ENCODE assay signal across 10 mouse cellular contexts in the genomic region with DNA sequence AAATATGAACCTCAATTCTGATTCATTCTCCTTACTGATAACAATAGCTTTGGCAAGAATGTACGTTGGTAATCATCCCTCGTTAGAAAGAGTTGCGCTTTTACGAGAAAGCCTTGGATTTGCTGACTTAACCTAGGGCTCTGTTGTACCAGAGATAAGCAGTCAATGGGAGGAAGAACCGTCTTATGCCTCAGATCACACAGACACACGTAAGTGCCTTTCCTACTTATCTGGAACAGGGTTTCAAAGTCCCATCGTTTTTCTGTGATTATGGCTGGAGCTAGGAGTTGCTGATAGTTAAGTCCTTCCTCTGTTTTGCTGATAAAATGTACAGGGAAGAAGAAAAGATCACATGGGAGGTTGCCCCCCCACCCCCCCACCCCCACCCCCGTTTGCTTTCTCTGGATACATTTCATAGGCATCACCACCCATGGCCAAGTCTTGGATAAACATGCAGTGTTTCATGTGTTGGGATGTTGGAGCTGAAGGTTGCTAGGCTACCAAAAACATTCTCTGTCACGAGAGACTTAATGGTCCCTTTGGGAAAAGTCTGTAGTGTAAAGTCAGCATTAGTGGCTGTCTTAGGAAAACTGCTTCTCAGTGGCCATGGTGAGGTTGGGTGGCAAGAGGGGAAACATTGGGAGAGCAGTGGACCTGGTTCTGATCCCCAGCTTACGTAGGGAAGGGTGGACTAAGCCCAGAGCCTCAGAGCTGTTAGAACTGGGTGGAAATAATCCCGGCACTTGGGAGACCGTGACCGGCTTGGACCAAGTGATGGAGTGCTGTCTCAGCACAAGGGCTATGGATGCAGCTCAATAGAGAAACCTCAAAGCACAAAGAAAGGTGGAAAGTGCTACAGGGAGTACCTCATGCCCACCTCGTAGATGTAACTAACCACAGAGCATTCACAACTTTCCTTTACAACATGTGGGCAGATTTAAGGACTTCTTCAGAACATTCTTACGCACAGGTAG. TPM values are rescaled to one million over a fixed set of nuclear protein-coding genes. Genes with fewer than 3 reads are reported as not detected.
DNase-seq lines count a peak whose midpoint lies in the region; ATAC-seq and TF ChIP-seq lines count a peak whose summit lies in the region.
"Had no signal": no experiment of that assay in that cellular context is flagged by ENCODE, and none has a peak within 500 bp of the region (broad histone marks: within the 10 kb centered on the region; RNA-seq: fewer than 3 reads in every experiment).

No protein-coding gene starts in this region.

- no peak for TF ChIP-seq CTCF in G1E (IDR thresholded peaks at IDR 0.05; ENCODE audit: low read depth, low read length)

- WGBS in hindbrain, embryonic 14.5 days: 76% methylated on average over 15 of the region's 15 CpGs
- 84% methylated on average over 15 of the region's 15 CpGs for WGBS in hindbrain, embryonic 10.5 days
- WGBS in liver, embryonic 12.5 days (ENCODE audit: insufficient replicate concordance): 41% methylated on average over 15 of the region's 15 CpGs

- no peak overlapping the region for H3K4me2 ChIP-seq in hindbrain, embryonic 14.5 days (replicated peaks)
- H3K4me2 ChIP-seq in liver, embryonic 12.5 days: peak overlapping the region; percentile 40
- H3K4me2 ChIP-seq: embryonic facial prominence, embryonic 15.5 days; midbrain, embryonic 12.5 days had no signal

- DNase-seq in hindbrain, embryonic 14.5 days (ENCODE audit: low spot score): peak; percentile 55
- no peak for DNase-seq in hindbrain, embryonic 10.5 days (ENCODE audit: low spot score)
- peak; percentile 50 for DNase-seq in G1E (ENCODE audit: low spot score)
- DNase-seq in MN1 (ENCODE audit: low spot score): peak; percentile 45
- DNase-seq in ovary, postnatal 10 days (ENCODE audit: low spot score): no peak
- no peak for DNase-seq in urinary bladder, postnatal 4 days (ENCODE audit: low spot score in 2 of 2)
- no peak for DNase-seq in testis, postnatal 10 days (ENCODE audit: low spot score)

- H3K9ac ChIP-seq in hindbrain, embryonic 14.5 days: no peak overlapping the region
- 0 out of 2 replicates have a peak overlapping the region, but pooled peaks have one; percentile 1 for H3K9ac ChIP-seq in liver, embryonic 12.5 days
- H3K9ac ChIP-seq: embryonic facial prominence, embryonic 15.5 days; midbrain, embryonic 12.5 days had no signal

- ATAC-seq in hindbrain, embryonic 14.5 days (ENCODE audit: low FRiP score): 0 out of 2 replicates have a peak, but pooled peaks have one; percentile 31
- peak; percentile 78 for ATAC-seq in G1E (ENCODE audit: extremely low read depth, insufficient number of reproducible peaks, low FRiP score, poor library complexity, severe bottlenecking)
- ATAC-seq in liver, embryonic 12.5 days: peak; percentile 93

- no peaks in the 10 kb centered on the region for H3K36me3 ChIP-seq in hindbrain, embryonic 14.5 days (replicated peaks; ENCODE audit: control insufficient read depth, insufficient read depth)
- no peaks in the 10 kb centered on the region for H3K36me3 ChIP-seq in hindbrain, embryonic 10.5 days
- peaks cover 61% of the 10 kb centered on the region for H3K36me3 ChIP-seq in G1E (replicated peaks)
- peaks cover 60% of the 10 kb centered on the region for H3K36me3 ChIP-seq in liver, embryonic 12.5 days
- H3K36me3 ChIP-seq: embryonic facial prominence, embryonic 15.5 days; midbrain, embryonic 12.5 days had no signal

- no peaks in the 10 kb centered on the region for H3K27me3 ChIP-seq in hindbrain, embryonic 14.5 days (ENCODE audit: control insufficient read depth, insufficient read depth, low read length)
- H3K27me3 ChIP-seq in hindbrain, embryonic 10.5 days (ENCODE audit: insufficient read depth, poor library complexity, severe bottlenecking): no peaks in the 10 kb centered on the region
- no peaks in the 10 kb centered on the region for H3K27me3 ChIP-seq in G1E (ENCODE audit: insufficient read depth, low read length)
- H3K27me3 ChIP-seq in liver, embryonic 12.5 days (replicated peaks): no peaks in the 10 kb centered on the region
- H3K27me3 ChIP-seq: embryonic facial prominence, embryonic 15.5 days; midbrain, embryonic 12.5 days had no signal

- no peak overlapping the region for H3K27ac ChIP-seq in hindbrain, embryonic 14.5 days
- no peak overlapping the region for H3K27ac ChIP-seq in hindbrain, embryonic 10.5 days
- H3K27ac ChIP-seq in liver, embryonic 12.5 days: peak overlapping the region; percentile 71
- H3K27ac ChIP-seq: embryonic facial prominence, embryonic 15.5 days; midbrain, embryonic 12.5 days had no signal

- no peak overlapping the region for H3K4me3 ChIP-seq in hindbrain, embryonic 14.5 days (replicated peaks; ENCODE audit: low read length)
- H3K4me3 ChIP-seq in hindbrain, embryonic 10.5 days: no peak overlapping the region
- peak overlapping the region; percentile 18; the same call in 1 of the 2 replicates for H3K4me3 ChIP-seq in G1E (ENCODE audit: low read depth, low read length)
- no peak overlapping the region for H3K4me3 ChIP-seq in liver, embryonic 12.5 days
- H3K4me3 ChIP-seq: embryonic facial prominence, embryonic 15.5 days; midbrain, embryonic 12.5 days had no signal

- H3K4me1 ChIP-seq in hindbrain, embryonic 14.5 days (replicated peaks; ENCODE audit: control insufficient read depth, insufficient read depth, low read length): 0 out of 2 replicates have a peak, but pooled peaks cover 9% of the 10 kb centered on the region
- peaks cover 6% of the 10 kb centered on the region for H3K4me1 ChIP-seq in hindbrain, embryonic 10.5 days (replicated peaks)
- H3K4me1 ChIP-seq in G1E (ENCODE audit: insufficient read depth, low read depth, low read length): peaks cover 89% of the 10 kb centered on the region
- H3K4me1 ChIP-seq in liver, embryonic 12.5 days: peaks cover 95% of the 10 kb centered on the region
- H3K4me1 ChIP-seq: embryonic facial prominence, embryonic 15.5 days had no signal

- H3K9me3 ChIP-seq in hindbrain, embryonic 14.5 days (ENCODE audit: control insufficient read depth, low read length): no peaks in the 10 kb centered on the region
- no peaks in the 10 kb centered on the region for H3K9me3 ChIP-seq in hindbrain, embryonic 10.5 days
- H3K9me3 ChIP-seq in G1E (replicated peaks): no peaks in the 10 kb centered on the region
- H3K9me3 ChIP-seq in liver, embryonic 12.5 days (replicated peaks): no peaks in the 10 kb centered on the region
- H3K9me3 ChIP-seq: embryonic facial prominence, embryonic 15.5 days; midbrain, embryonic 12.5 days had no signal

RNA-seq across cellular contexts. Expression of a gene that starts 25.1 kb away (rescaled TPM):
- polyA plus RNA-seq in hindbrain, embryonic 14.5 days (2014; fragmentation: Nextera tagmentation; extraction: Ambion mirVana): 11.7 and 12.4 TPM in 2 replicates
- polyA plus RNA-seq in hindbrain, embryonic 10.5 days (2016; fragmentation: Nextera tagmentation; extraction: Ambion mirVana): 10.1 and 10.2 TPM in 2 replicates
- 944 and 1,145 TPM in 2 replicates for total RNA-seq in G1E (2014; fragmentation: Nextera tagmentation)
- 341 and 380 TPM in 2 replicates for total RNA-seq in G1E (2017)
- 51.6 and 52.6 TPM in 2 replicates for polyA plus RNA-seq in G1E (2012)
- polyA plus RNA-seq in liver, embryonic 12.5 days (2016; fragmentation: Nextera tagmentation; extraction: Ambion mirVana): 57.2 and 59.8 TPM in 2 replicates

Comparison
In these comparisons a context has a peak if more than half of its experiments do, and no peak if none do; other contexts are left out.
1. DNase-seq: peak in hindbrain, embryonic 14.5 days (single experiment), G1E (single experiment) and MN1 (single experiment); none in hindbrain, embryonic 10.5 days (single experiment), ovary, postnatal 10 days (single experiment), urinary bladder, postnatal 4 days (0 of 2) and testis, postnatal 10 days (single experiment).
2. ATAC-seq: peak in every context shown above with its lines; median percentile 93 in liver, embryonic 12.5 days; 78 in G1E; 31 in hindbrain, embryonic 14.5 days.